Mouse (Mus musculus) hindbrain, embryonic 11.5 days (tissue): ENCODE results near the gene Srrm2. TPM values are rescaled to one million over a fixed set of nuclear protein-coding genes. Genes with fewer than 3 reads are reported as not detected.
A peak's percentile ranks its signal among the peaks of the same experiment; 100 is the strongest.

Experiments
- ATAC-seq: fragments of 200-750 bp; cut with Nextera tagmentation; 2 replicates; pipeline ENCODE4 v1.8.0; 2017; ENCODE audit warnings: mild to moderate bottlenecking, moderate TSS enrichment, moderate library complexity; ENCODE audit not compliant: low FRiP score
- DNase-seq: peaks from one replicate; pipeline ENCODE4 v3.0.0-alpha.2; 2015; ENCODE audit warnings: low spot score
- H3K27ac ChIP-seq: fragments of 300-500 bp; sonication (generic); 2 replicates; pipeline ENCODE4 v1.5.1; 2014; ENCODE audit warnings: mild to moderate bottlenecking, low read depth, low read length
- H3K27me3 ChIP-seq: fragments of 300-500 bp; sonication (generic); 2 replicates; pipeline ENCODE4 v1.6.1; 2014; ENCODE audit warnings: mild to moderate bottlenecking, low read length, moderate library complexity, mixed read lengths; ENCODE audit not compliant: control insufficient read depth, insufficient read depth
- H3K36me3 ChIP-seq: fragments of 300-500 bp; sonication (generic); 2 replicates; pipeline ENCODE4 v1.6.1; 2014; ENCODE audit warnings: mild to moderate bottlenecking, low read length, moderate library complexity, mixed read lengths; ENCODE audit not compliant: control insufficient read depth, insufficient read depth
- H3K4me1 ChIP-seq: fragments of 300-500 bp; sonication (generic); replicated peaks from 2 replicates; pipeline ENCODE4 v1.6.1; 2014; ENCODE audit warnings: low read length, mixed read lengths; ENCODE audit not compliant: control insufficient read depth, insufficient read depth
- H3K4me2 ChIP-seq: fragments of 300-500 bp; sonication (generic); replicated peaks from 2 replicates; pipeline ENCODE4 v1.6.1; 2014; ENCODE audit warnings: mild to moderate bottlenecking, low read depth, low read length
- H3K4me3 ChIP-seq: fragments of 300-500 bp; sonication (generic); 2 replicates; pipeline ENCODE4 v1.5.1; 2014; ENCODE audit warnings: low read depth, low read length
- H3K9ac ChIP-seq: fragments of 300-500 bp; sonication (generic); 2 replicates; pipeline ENCODE4 v1.6.1; 2014; ENCODE audit warnings: low read depth, low read length
- H3K9me3 ChIP-seq: fragments of 300-500 bp; sonication (generic); 2 replicates; pipeline ENCODE4 v1.6.1; 2016; ENCODE audit warnings: low read length; ENCODE audit not compliant: control insufficient read depth
- WGBS: fragments of 180-500 bp; shearing (Covaris S2); extraction: QIAGEN DNeasy Blood & Tissue Kit; methylation state at CpG from one replicate; pipeline ENCODE4 v1.1.7; 2014; 5-methylcytosine and 5-hydroxymethylcytosine counted together
- polyA plus RNA-seq: library from polyadenylated mRNA; unstranded; fragments of >200 nt; fragmentation: Nextera tagmentation; extraction: Ambion mirVana; gene quantifications from 2 replicates; pipeline ENCODE4 v1.2.1, GENCODE M21; 2014

Gene Srrm2
- polyA plus RNA-seq, 1 experiment from 2014 or later: 573 TPM

DNA sequence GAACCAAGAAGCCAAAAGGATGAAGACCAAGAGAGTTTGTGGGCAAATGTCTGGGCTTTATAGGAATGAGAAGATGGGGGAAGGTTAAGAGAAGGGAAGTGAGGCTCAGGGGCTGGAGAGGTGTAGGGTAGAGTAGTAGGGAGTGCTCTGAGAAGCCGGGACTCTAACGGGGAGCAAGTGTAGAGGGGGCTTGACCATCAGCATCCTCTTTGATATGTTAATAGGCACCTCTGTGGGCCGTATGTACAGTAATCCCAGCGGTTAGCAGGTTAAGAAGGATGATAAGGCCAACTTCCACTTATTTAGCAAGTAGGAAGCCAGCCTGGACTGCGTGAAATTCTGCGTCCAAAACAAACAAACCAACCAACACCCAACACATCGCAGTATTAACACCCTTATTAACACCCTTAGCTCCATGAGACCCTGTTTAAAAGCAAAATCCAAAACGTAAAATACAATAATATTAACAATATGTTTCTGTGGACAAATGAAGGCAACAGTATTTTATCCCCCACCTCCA lies 523 bp upstream of the Srrm2 start:
- H3K9ac ChIP-seq: peak overlapping the region; percentile 79
- no peaks in the 10 kb centered on the region for H3K9me3 ChIP-seq
- H3K27me3 ChIP-seq: no peaks in the 10 kb centered on the region
- peak overlapping the region; percentile 36 for H3K4me3 ChIP-seq
- H3K27ac ChIP-seq: peak overlapping the region; percentile 84
- H3K36me3 ChIP-seq: no peaks in the 10 kb centered on the region
- ATAC-seq (0 out of 2 replicates have a peak, but pooled peaks have one; percentile 6), DNase-seq (peak; percentile 39)
- H3K4me1 ChIP-seq: 0 out of 2 replicates have a peak, but pooled peaks cover 2% of the 10 kb centered on the region
- peak overlapping the region; percentile 73 for H3K4me2 ChIP-seq
- 8% methylated on average over 8 of the region's 8 CpGs for WGBS

DNA sequence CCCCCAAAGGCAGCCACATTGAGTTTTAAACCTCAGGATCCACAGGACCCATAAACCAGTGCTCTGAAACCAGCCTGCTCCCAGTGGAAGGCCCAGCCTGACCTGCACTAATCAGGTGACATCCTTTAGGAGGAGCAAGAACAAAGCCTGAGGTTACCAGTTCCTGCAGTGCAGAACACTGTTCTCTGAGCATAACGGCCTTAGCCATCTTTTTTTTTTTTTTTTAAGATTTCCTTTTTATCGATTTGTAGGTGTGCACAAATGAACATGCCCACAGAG lies 686 bp downstream of the Srrm2 start:
- Histone ChIP-seq H3K4me1 (0 out of 2 replicates have a peak, but pooled peaks cover 2% of the 10 kb centered on the region), H3K4me3 (peak overlapping the region; percentile 36), H3K27ac (peak overlapping the region; percentile 84), H3K9ac (peak overlapping the region; percentile 79), H3K4me2 (peak overlapping the region; percentile 73), H3K27me3 (no peaks in the 10 kb centered on the region), H3K36me3 (no peaks in the 10 kb centered on the region), H3K9me3 (no peaks in the 10 kb centered on the region)
- 60% methylated on average over 2 of the region's 2 CpGs for WGBS
- DNase-seq: no peak
- no peak for ATAC-seq

DNA sequence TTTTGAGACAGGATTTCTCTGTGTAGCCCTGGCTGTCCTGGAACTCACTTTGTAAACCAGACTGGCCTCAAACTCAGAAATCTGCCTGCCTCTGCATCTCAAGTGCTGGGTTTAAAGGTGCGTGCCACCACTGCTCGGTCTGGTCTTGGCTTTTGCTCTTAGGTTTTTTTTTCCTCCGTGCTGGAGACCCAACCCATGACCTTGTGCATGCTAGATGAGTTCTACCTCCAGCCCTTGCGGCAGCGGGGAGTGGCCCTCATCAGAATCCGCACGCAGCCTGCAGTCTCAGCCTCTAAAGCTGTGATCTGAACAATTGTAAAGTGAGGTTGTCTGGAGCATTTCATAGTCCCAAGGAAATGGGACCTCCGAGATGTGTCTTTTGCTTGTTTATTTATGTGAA lies 5.0 kb downstream of the Srrm2 start:
- H3K4me1 ChIP-seq: no peaks in the 10 kb centered on the region
- H3K27me3 ChIP-seq: no peaks in the 10 kb centered on the region
- no peak overlapping the region for H3K27ac ChIP-seq
- no peak overlapping the region for H3K4me2 ChIP-seq
- 95% methylated on average over 8 of the region's 8 CpGs for WGBS
- ATAC-seq (no peak), DNase-seq (no peak)
- H3K36me3 ChIP-seq: no peaks in the 10 kb centered on the region
- no peak overlapping the region for H3K9ac ChIP-seq
- no peak overlapping the region for H3K4me3 ChIP-seq
- no peaks in the 10 kb centered on the region for H3K9me3 ChIP-seq

DNA sequence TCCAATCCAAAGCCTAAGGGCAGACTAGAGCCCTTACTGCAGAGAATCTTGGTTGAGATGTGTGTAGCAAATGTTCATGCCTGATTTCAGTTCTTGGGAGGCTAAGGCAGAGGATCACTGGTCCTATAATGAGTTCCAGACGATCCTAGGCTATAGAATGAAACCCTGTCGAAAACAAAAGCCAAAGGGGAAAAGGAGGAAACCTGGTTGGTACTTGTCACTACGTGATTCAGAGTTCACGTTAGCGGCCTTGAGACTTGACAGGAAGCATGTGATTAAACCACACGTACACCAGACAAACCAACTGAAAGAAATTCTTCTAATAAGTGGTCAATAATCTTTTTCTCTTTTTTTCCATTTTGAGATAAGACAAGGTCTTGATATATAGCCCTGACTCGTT lies 7.0 kb downstream of the Srrm2 start:
- Histone ChIP-seq H3K4me1 (no peaks in the 10 kb centered on the region), H3K27ac (no peak overlapping the region), H3K9me3 (no peaks in the 10 kb centered on the region), H3K4me2 (no peak overlapping the region), H3K36me3 (no peaks in the 10 kb centered on the region), H3K9ac (no peak overlapping the region), H3K4me3 (no peak overlapping the region), H3K27me3 (no peaks in the 10 kb centered on the region)
- WGBS: 77% methylated on average over 7 of the region's 7 CpGs
- no peak for ATAC-seq
- DNase-seq: no peak

DNA sequence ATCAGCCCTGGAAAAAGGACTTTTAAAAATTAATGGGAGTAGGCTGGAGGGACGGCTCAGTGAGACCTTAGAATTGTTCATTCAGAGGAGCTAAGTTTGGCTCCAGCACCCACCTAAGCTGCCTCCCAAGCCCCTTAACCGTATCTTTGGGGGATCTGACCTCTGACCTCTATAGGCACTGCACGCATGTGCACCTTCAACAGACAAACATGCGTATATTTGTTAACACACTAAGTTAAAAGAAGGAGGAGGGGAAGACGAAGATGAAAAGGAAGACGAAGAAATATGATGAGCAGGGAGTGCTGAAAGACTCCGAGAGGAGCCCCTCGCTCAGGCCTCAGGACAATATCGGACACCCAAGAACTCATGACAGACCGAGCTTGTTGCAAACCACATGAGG lies 11.3 kb downstream of the Srrm2 start:
- ATAC-seq: no peak
- H3K27ac ChIP-seq: no peak overlapping the region
- 91% methylated on average over 10 of the region's 10 CpGs for WGBS

DNA sequence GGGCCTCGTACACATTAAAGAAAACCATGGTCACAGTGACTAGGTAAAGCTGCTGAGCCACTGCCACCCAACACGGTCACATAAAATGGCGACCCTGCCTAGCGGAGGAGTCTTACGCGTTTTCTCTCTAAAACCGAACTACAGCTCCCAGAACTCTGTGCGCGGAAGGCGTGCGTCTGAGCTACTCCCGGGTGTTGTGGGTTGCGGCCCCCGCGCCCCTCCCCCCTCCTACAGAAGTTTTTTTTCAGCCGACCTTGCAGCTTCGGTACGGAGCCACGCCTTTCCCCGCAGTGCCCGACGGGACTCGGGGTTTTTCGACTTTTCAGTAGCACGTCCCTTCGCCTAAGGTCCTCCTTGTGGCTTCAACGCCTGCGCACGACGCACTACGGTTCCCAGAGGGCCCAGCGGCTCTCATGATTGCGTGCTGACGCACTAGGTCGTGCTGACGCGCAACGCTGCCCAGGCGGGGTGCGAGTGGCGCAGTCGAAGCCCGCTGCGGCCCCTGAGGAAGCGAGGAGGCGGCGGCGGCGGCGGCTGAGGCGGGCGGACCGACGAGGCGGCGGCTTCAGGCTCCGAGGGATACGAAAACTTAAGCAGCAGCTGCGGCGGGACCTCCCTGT lies 12.5 kb downstream of the Srrm2 start:
- peak overlapping the region; percentile 100 for H3K4me3 ChIP-seq
- ATAC-seq (peak; percentile 99), DNase-seq (peak; percentile 98)
- no peaks in the 10 kb centered on the region for H3K27me3 ChIP-seq
- peak overlapping the region; percentile 96 for H3K27ac ChIP-seq
- H3K36me3 ChIP-seq: no peaks in the 10 kb centered on the region
- H3K4me1 ChIP-seq: no peaks in the 10 kb centered on the region
- no peaks in the 10 kb centered on the region for H3K9me3 ChIP-seq
- under 1% methylated on average over 60 of the region's 60 CpGs for WGBS
- peak overlapping the region; percentile 95 for H3K9ac ChIP-seq
- peak overlapping the region; percentile 68 for H3K4me2 ChIP-seq

More for the DNA sequence above, 11.3 kb downstream of the Srrm2 start:
- H3K4me3 ChIP-seq: no peak overlapping the region
- DNase-seq: no peak
- H3K9ac ChIP-seq: no peak overlapping the region
- no peaks in the 10 kb centered on the region for H3K27me3 ChIP-seq
- no peaks in the 10 kb centered on the region for H3K4me1 ChIP-seq
- H3K9me3 ChIP-seq: no peaks in the 10 kb centered on the region
- no peaks in the 10 kb centered on the region for H3K36me3 ChIP-seq
- H3K4me2 ChIP-seq: no peak overlapping the region

DNA sequence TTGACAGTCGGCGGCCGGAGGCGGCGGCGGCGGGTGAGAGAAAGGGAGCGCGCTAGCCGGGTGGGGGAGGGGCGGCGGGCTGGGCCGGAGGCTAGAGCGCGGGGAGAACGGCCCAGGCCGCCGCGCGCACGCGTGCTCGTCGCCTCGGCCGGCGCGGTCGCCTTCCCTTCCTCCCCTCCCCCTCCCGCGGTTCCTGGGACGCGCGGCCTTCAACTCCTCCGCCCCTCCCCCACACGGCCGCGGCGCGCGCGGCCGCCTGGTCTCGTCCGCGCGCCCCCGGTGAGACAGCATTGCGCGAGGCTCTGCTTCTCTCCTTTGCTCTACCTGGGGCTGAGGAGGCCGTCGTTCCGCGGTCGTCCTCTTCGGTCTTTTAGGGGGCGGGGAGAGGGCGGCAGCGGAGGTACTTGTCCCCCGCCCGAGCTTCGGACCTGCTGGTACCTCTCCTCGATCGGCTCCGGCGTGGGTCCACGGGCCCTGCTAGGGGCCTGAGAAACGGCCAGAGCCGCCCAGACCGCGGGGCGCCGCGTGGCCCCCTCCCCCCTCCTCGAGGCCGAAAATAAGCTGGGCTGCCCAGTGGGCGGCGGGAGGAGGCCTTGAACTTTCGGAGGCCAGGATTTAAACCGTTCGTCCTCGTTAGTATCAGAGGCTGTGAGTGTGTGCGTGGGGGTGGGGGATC lies 13.2 kb downstream of the Srrm2 start:
- H3K9ac ChIP-seq: peak overlapping the region; percentile 95
- peak overlapping the region; percentile 68 for H3K4me2 ChIP-seq
- DNase-seq (peak; percentile 94), ATAC-seq (peak; percentile 78)
- no peaks in the 10 kb centered on the region for H3K36me3 ChIP-seq
- H3K27me3 ChIP-seq: no peaks in the 10 kb centered on the region
- H3K9me3 ChIP-seq: no peaks in the 10 kb centered on the region
- peak overlapping the region; percentile 96 for H3K27ac ChIP-seq
- no peaks in the 10 kb centered on the region for H3K4me1 ChIP-seq
- H3K4me3 ChIP-seq: peak overlapping the region; percentile 100
- WGBS: 0% methylated on average over 69 of the region's 83 CpGs

DNA sequence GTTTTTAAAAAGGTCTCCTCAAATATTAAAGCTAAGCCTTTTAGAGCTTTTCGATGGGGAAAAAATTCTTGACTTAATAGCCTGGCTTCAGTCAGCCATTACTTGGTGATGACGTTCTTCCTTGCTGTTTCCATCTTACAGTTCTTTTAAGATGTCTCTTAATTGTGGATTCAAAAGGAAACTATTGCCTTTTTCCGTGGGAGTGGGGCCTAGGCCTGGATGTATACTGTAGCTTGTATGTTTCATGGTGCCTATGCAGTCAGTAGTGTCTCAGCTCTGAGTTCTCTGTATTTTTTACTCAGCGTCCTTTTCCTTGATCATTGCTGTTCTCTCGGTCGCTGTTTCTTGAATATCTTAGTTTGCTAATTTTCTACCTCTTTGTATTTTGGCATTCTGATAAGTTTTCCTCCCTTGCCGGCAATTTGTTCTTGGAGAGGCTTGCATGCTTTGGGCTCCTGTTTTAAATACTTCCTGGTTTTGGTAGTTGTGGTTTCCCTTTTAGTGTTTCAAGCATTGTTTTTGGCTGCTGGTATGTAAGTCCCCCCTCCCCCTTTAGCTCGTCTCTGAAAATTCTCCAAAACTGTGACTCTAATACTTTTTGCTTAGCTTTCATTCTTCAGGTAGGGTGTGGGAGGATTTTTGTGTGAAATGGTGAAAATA lies 14.2 kb downstream of the Srrm2 start:
- ATAC-seq: no peak
- 12% methylated on average over 8 of the region's 8 CpGs for WGBS
- H3K4me2 ChIP-seq: peak overlapping the region; percentile 68
- H3K4me1 ChIP-seq: no peaks in the 10 kb centered on the region
- no peaks in the 10 kb centered on the region for H3K27me3 ChIP-seq
- no peak for DNase-seq
- H3K9me3 ChIP-seq: no peaks in the 10 kb centered on the region
- no peak overlapping the region for H3K27ac ChIP-seq
- peak overlapping the region; percentile 95 for H3K9ac ChIP-seq
- peak overlapping the region; percentile 100 for H3K4me3 ChIP-seq
- H3K36me3 ChIP-seq: 0 out of 2 replicates have a peak, but pooled peaks cover 2% of the 10 kb centered on the region
